Mouse (Mus musculus) embryonic facial prominence, embryonic 11.5 days (tissue): ENCODE results near the gene Alg14. TPM values are rescaled to one million over a fixed set of nuclear protein-coding genes. Genes with fewer than 3 reads are reported as not detected.

Experiments
- ATAC-seq: fragments of 200-750 bp; cut with Nextera tagmentation; replicated peaks from 2 replicates; pipeline ENCODE4 v1.8.0; 2017; ENCODE audit warnings: low read depth; ENCODE audit not compliant: insufficient number of reproducible peaks, low FRiP score, low TSS enrichment
- DNase-seq: peaks from one replicate; pipeline ENCODE4 v3.0.0-alpha.2; 2015; ENCODE audit warnings: low spot score
- H3K27ac ChIP-seq: fragments of 300-500 bp; sonication (generic); replicated peaks from 2 replicates; pipeline ENCODE4 v1.5.1; 2014; ENCODE audit warnings: mild to moderate bottlenecking, low read depth, low read length, control low read depth
- H3K27me3 ChIP-seq: fragments of 300-500 bp; sonication (generic); 2 replicates; pipeline ENCODE4 v1.6.1; 2014; ENCODE audit warnings: mild to moderate bottlenecking, low read length, moderate library complexity, mixed read lengths; ENCODE audit not compliant: control insufficient read depth, insufficient read depth
- H3K36me3 ChIP-seq: fragments of 300-500 bp; sonication (generic); replicated peaks from 2 replicates; pipeline ENCODE4 v1.6.1; 2014; ENCODE audit warnings: low read depth, mild to moderate bottlenecking, low read length, moderate library complexity, mixed read lengths; ENCODE audit not compliant: control insufficient read depth, insufficient read depth
- H3K4me1 ChIP-seq: fragments of 300-500 bp; sonication (generic); 2 replicates; pipeline ENCODE4 v1.6.1; 2014; ENCODE audit warnings: low read length, mixed read lengths; ENCODE audit not compliant: control insufficient read depth, insufficient read depth
- H3K4me2 ChIP-seq: fragments of 300-500 bp; sonication (generic); 2 replicates; pipeline ENCODE4 v1.6.1; 2014; ENCODE audit warnings: low read depth, mild to moderate bottlenecking, control low read depth, low read length, moderate library complexity
- H3K4me3 ChIP-seq: fragments of 300-500 bp; sonication (generic); 2 replicates; pipeline ENCODE4 v1.5.1; 2014; ENCODE audit warnings: low read depth, low read length, control low read depth
- H3K9ac ChIP-seq: fragments of 300-500 bp; sonication (generic); replicated peaks from 2 replicates; pipeline ENCODE4 v1.6.1; 2014; ENCODE audit warnings: mild to moderate bottlenecking, control low read depth, low read length
- H3K9me3 ChIP-seq: fragments of 300-500 bp; sonication (generic); replicated peaks from 2 replicates; pipeline ENCODE4 v1.6.1; 2016; ENCODE audit warnings: mild to moderate bottlenecking, low read length, inconsistent platforms, mixed read lengths; ENCODE audit not compliant: control insufficient read depth
- WGBS: fragments of 180-500 bp; shearing (Covaris S2); extraction: QIAGEN DNeasy Blood & Tissue Kit; methylation state at CpG from one replicate; pipeline ENCODE4 v1.1.7; 2014; 5-methylcytosine and 5-hydroxymethylcytosine counted together
- polyA plus RNA-seq: library from polyadenylated mRNA; unstranded; fragments of >200 nt; fragmentation: Nextera tagmentation; extraction: Ambion mirVana; gene quantifications from 2 replicates; pipeline ENCODE4 v1.2.1, GENCODE M21; 2014

Alg14 gene
- polyA plus RNA-seq, 1 experiment from 2014 or later, result 35.4 TPM

DNA sequence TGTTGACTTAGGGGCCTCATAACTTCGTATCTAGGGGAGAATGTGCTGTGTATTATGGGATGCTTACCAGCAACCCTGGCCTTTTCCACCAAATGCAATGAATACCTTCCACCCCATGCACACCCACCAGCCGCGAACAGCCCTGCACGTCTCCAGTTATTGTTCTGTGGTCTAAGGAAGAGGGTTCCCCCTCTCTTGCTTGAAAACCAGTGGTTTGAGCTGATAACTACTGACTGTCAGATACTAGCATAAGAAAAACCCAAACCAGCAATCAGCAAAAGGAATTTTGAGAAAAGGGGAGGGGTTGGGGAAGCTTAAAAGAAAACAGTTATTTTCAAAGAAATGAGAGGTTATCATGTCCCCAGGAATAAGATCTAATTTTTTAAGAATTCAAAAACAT is 17.9 kb downstream of the Alg14 start:
- no peak for ATAC-seq
- no peaks in the 10 kb centered on the region for H3K27me3 ChIP-seq
- WGBS, result 82% methylated on average over 4 of the region's 4 CpGs

DNA sequence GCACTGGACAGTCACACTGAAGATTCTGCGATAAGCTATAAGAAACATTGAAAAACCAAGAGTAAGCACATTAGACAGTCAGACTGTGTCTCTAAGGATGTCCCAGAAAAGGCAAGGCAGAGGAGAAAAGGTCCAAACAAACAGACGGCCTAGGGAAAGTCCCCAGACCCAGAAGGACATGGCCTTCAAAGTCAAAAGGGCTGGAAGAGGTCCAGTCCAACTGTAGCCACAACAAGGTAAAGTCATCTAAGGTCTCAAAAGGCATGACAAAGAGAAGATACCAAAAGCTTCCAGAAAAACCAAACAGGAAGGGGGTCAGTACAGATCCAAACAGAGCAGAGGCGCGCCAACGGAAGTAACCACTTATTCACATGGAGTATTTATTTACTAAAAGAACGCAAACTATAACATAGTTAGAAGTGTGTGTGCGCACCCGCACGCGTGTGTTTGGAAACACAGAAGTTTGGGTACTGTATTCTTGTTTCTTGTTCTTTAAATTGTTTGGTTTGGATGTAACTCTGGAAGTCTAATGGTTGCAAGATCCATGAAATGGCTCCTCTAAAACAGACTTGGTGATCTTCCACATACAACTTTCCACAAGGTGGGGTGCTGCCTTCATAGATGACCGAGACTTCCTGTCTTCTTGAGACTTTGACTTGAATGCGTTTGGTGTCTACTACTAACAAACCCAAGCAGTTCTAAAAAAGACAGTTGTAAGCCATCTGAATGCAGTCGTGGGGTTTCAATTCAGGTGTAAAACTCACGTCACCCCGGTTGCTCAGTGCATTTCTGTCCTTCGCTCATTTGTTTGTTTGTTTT is 18.5 kb downstream of the Alg14 start:
- Histone ChIP-seq H3K9me3 (no peaks in the 10 kb centered on the region), H3K27me3 (no peaks in the 10 kb centered on the region), H3K36me3 (no peaks in the 10 kb centered on the region), H3K4me3 (no peak overlapping the region), H3K27ac (no peak overlapping the region), H3K9ac (no peak overlapping the region), H3K4me1 (no peaks in the 10 kb centered on the region), H3K4me2 (no peak overlapping the region)
- 89% methylated on average over 16 of the region's 16 CpGs for WGBS
- no peak for ATAC-seq
- DNase-seq, result no peak

More for the DNA sequence above, 17.9 kb downstream of the Alg14 start:
- H3K9me3 ChIP-seq, result no peaks in the 10 kb centered on the region
- H3K27ac ChIP-seq, result no peak overlapping the region
- DNase-seq, result no peak
- H3K9ac ChIP-seq, result no peak overlapping the region
- H3K36me3 ChIP-seq, result no peaks in the 10 kb centered on the region
- H3K4me1 ChIP-seq, result no peaks in the 10 kb centered on the region
- H3K4me3 ChIP-seq, result no peak overlapping the region
- H3K4me2 ChIP-seq, result no peak overlapping the region

DNA sequence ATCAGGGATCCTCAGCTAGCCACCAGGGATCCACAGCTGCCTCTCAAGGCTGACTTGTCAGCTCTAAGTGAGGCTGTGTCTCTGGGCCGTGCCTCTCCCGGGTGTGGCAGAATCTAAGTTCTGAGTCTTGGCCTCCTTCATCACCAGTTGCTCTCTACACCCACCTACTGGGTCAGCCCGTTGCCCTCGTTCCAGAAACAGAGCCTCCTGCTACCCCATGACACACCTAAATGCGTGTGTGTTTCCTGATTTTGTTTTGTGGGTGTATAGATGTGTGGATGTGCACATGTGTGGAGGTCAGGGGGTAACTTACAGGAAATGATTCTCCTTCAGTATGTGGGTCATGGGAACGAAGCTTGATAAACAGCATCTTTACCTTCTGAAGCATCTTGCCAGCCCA is 20.9 kb downstream of the Alg14 start:
- Histone ChIP-seq H3K4me3 (no peak overlapping the region), H3K36me3 (no peaks in the 10 kb centered on the region), H3K4me1 (no peaks in the 10 kb centered on the region), H3K9ac (no peak overlapping the region), H3K27ac (no peak overlapping the region), H3K27me3 (no peaks in the 10 kb centered on the region), H3K9me3 (no peaks in the 10 kb centered on the region), H3K4me2 (no peak overlapping the region)
- ATAC-seq, result no peak
- no peak for DNase-seq
- WGBS, result 81% methylated on average over 6 of the region's 6 CpGs

DNA sequence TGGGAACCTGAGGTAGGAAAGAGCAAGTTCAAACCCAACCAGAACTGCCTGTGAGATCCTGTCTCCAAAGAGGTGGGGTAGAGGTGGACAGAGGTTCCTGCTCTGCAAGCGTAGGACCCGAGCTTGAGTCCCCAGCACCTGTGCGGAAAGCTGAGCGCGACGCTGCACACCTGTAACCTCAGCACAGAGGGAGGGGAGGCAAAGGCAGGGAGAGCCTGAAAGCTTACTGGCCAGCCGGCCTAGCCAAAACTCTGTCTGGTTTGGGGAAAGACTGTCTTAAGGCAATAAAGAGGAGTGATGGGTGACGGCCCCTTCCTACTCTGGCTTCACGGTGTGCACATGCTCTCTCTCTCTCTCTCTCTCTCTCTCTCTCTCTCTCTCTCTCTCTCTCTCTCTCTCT is 21.4 kb downstream of the Alg14 start:
- Histone ChIP-seq H3K4me1 (no peaks in the 10 kb centered on the region), H3K4me3 (no peak overlapping the region), H3K27me3 (no peaks in the 10 kb centered on the region), H3K36me3 (no peaks in the 10 kb centered on the region), H3K9me3 (no peaks in the 10 kb centered on the region), H3K9ac (no peak overlapping the region), H3K4me2 (no peak overlapping the region), H3K27ac (no peak overlapping the region)
- DNase-seq (no peak), ATAC-seq (no peak)
- WGBS, result 77% methylated on average over 9 of the region's 9 CpGs

DNA sequence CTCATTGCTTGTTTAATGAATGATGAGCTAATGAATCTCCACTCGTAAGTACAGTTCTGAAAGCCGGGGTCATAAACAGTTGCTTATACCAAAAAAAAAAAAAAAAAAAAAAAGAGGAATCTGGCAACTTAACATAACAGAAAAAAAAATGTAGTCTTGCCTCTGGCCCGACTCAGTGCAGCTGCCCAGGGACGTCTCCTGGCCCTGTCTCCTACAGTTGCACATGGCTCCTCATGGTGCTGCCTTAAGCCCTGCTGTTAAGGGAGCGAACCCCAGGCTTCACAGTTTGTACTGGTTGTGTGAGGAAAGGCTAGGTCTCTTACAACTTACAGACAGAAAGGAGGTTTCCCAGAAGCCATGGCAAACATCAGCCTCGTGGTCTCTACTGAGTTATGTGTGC is 22.6 kb downstream of the Alg14 start:
- H3K4me3 ChIP-seq, result no peak overlapping the region
- H3K36me3 ChIP-seq, result no peaks in the 10 kb centered on the region
- no peak overlapping the region for H3K9ac ChIP-seq
- 85% methylated on average over 6 of the region's 6 CpGs for WGBS
- no peak overlapping the region for H3K4me2 ChIP-seq
- H3K4me1 ChIP-seq, result no peaks in the 10 kb centered on the region
- H3K27ac ChIP-seq, result no peak overlapping the region
- H3K27me3 ChIP-seq, result no peaks in the 10 kb centered on the region
- H3K9me3 ChIP-seq, result no peaks in the 10 kb centered on the region
- DNase-seq (no peak), ATAC-seq (no peak)

DNA sequence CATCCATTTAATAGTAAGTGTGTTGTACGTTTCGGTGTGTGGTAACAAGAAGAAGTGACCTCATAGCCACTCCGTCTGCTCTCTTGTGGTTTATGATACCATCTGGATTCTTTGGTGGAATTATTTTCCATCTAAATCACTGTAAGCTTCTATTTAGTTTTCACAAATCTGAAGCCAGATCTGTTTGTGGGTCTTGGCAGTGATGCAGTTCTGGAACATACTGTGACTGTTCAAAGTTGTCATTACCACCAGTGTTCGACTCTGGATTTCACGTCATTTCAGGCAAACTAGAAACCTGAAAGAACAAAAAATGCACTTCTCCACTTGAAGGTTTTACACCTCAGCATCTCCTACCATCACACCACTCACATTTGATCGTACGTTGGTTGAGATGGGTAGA is 23.9 kb downstream of the Alg14 start:
- no peak overlapping the region for H3K9ac ChIP-seq
- WGBS, result 97% methylated on average over 7 of the region's 7 CpGs
- no peaks in the 10 kb centered on the region for H3K9me3 ChIP-seq
- H3K4me3 ChIP-seq, result no peak overlapping the region
- no peaks in the 10 kb centered on the region for H3K27me3 ChIP-seq
- H3K4me2 ChIP-seq, result no peak overlapping the region
- no peaks in the 10 kb centered on the region for H3K4me1 ChIP-seq
- no peaks in the 10 kb centered on the region for H3K36me3 ChIP-seq
- no peak overlapping the region for H3K27ac ChIP-seq
- no peak for DNase-seq
- no peak for ATAC-seq

DNA sequence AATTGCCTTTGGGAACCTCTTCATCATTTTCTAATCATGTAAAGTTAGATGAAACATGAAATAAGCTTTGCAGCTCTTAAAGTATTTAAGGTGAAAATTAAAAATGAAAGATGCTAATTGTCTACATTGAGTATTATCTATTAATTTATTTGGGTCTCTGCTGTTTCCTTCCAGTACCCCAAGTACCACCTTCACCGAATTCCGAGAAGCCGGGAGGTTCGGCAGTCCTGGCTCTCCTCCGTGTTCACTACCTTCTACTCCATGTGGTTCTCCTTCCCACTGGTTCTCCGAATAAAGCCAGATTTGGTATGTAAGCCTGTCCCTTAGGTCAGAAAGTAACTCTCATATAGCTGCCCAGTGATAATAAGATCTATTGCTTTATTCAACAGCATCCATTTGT is 28.3 kb downstream of the Alg14 start:
- H3K9ac ChIP-seq, result no peak overlapping the region
- H3K36me3 ChIP-seq, result no peaks in the 10 kb centered on the region; the same call in 1 of the 2 replicates
- H3K27ac ChIP-seq, result no peak overlapping the region
- 94% methylated on average over 6 of the region's 6 CpGs for WGBS
- H3K9me3 ChIP-seq, result no peaks in the 10 kb centered on the region
- no peaks in the 10 kb centered on the region for H3K27me3 ChIP-seq
- H3K4me1 ChIP-seq, result no peaks in the 10 kb centered on the region
- ATAC-seq, result no peak
- H3K4me2 ChIP-seq, result no peak overlapping the region
- DNase-seq, result no peak
- no peak overlapping the region for H3K4me3 ChIP-seq

DNA sequence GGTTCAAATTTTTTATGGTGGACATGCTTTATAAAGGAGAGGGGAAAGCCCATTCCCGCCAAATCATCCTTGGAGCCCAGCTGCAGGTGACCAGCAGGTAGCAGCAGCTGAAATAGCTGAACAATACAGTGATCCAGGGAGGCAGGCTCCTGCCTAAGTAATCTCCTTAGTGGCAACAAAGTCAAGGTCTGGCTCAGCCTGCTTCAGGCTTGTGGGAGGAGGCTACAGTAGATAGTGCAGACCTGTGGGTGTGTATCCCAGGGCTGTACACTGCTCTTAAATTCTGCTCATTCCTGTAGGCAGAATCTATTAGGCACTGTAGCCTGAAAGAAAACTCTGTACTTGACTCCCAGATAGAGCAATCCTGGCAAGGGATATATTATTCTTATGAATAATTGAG is 29.3 kb downstream of the Alg14 start:
- Histone ChIP-seq H3K9ac (no peak overlapping the region), H3K27me3 (no peaks in the 10 kb centered on the region), H3K9me3 (no peaks in the 10 kb centered on the region), H3K27ac (no peak overlapping the region), H3K4me3 (no peak overlapping the region), H3K4me2 (no peak overlapping the region), H3K4me1 (no peaks in the 10 kb centered on the region), H3K36me3 (no peaks in the 10 kb centered on the region; the same call in 1 of the 2 replicates)
- ATAC-seq (no peak), DNase-seq (no peak)
- 81% methylated on average over 1 of the region's 1 CpGs for WGBS
